Mouse (Mus musculus) heart, adult 2 months (tissue): ENCODE data around the gene Glyr1. TPM values are rescaled to one million over a fixed set of nuclear protein-coding genes. Genes with fewer than 3 reads are reported as not detected.
A peak's percentile ranks its signal among the peaks of the same experiment; 100 is the strongest.

Experiments used
- DNase-seq, 2 experiments: peaks; one replicate each; pipeline ENCODE4 v3.0.0; 2021
- H3K27ac ChIP-seq: fragments of 200-600 bp; 2 replicates; pipeline ENCODE4 v1.8.1; 2022
- H3K27me3 ChIP-seq: fragments of 200-500 bp; 2 replicates; pipeline ENCODE4 v1.6.1; 2012; ENCODE audit warnings: mild to moderate bottlenecking, low read length, inconsistent platforms, mixed read lengths; ENCODE audit not compliant: control insufficient read depth, insufficient read depth
- H3K36me3 ChIP-seq: fragments of 200-500 bp; 2 replicates; pipeline ENCODE4 v1.6.1; 2012; ENCODE audit warnings: low read length, inconsistent platforms; ENCODE audit not compliant: control insufficient read depth, insufficient read depth
- H3K4me1 ChIP-seq: fragments of 200-500 bp; 2 replicates; pipeline ENCODE4 v1.6.1; 2011; ENCODE audit warnings: low read length; ENCODE audit not compliant: control insufficient read depth, insufficient read depth
- H3K4me3 ChIP-seq: fragments of 200-600 bp; 2 replicates; pipeline ENCODE4 v1.8.1; 2022
- H3K79me2 ChIP-seq: fragments of 200-500 bp; replicated peaks from 2 replicates; pipeline ENCODE4 v1.6.1; 2012; ENCODE audit warnings: mild to moderate bottlenecking, inconsistent platforms, low read length, moderate library complexity, mixed read lengths; ENCODE audit not compliant: control insufficient read depth, insufficient read depth
- H3K9ac ChIP-seq: fragments of 200-500 bp; 2 replicates; pipeline ENCODE4 v1.6.1; 2012; ENCODE audit warnings: low read depth, mild to moderate bottlenecking, control low read depth, inconsistent platforms, low read length, mixed read lengths
- CTCF ChIP-seq: fragments of 200-600 bp; IDR thresholded peaks from 2 replicates; pipeline ENCODE4 v1.8.1; 2022; ENCODE audit warnings: antibody characterized with exemption, mild to moderate bottlenecking, moderate library complexity
- EP300 ChIP-seq: fragments of 200-500 bp; IDR thresholded peaks from 2 replicates; pipeline ENCODE4 v1.6.1; 2011; ENCODE audit warnings: low read depth, low read length, control low read depth; ENCODE audit not compliant: insufficient read depth
- POLR2A ChIP-seq: fragments of 200-500 bp; IDR thresholded peaks from 2 replicates; pipeline ENCODE4 v1.6.1; 2011; ENCODE audit warnings: mild to moderate bottlenecking, low read depth, low read length, control low read depth; ENCODE audit not compliant: insufficient read depth
- WGBS: fragments of 180-500 bp; shearing (Covaris S2); methylation state at CpG from one replicate; pipeline ENCODE4 v1.1.7; 2018; 5-methylcytosine and 5-hydroxymethylcytosine counted together
- intact Hi-C: fragments of 180-260 bp; cut with DNase I; formaldehyde crosslinking; loops from one replicate; pipeline ENCODE4 v1.15.1; 2025
- polyA plus RNA-seq: library from polyadenylated mRNA; depleted of rRNA; stranded (reverse); fragments of >200 nt; gene quantifications from 2 replicates; pipeline ENCODE4 v1.2.3, GENCODE M21; 2012
- total RNA-seq, 2 experiments: library from RNA; stranded (reverse); gene quantifications; 2 replicates each; pipeline ENCODE4 v1.2.3; 2021

Glyr1 gene
- total and polyA plus RNA-seq, 3 experiments = 35.9 to 42.9 (median 39.2) TPM

DNA sequence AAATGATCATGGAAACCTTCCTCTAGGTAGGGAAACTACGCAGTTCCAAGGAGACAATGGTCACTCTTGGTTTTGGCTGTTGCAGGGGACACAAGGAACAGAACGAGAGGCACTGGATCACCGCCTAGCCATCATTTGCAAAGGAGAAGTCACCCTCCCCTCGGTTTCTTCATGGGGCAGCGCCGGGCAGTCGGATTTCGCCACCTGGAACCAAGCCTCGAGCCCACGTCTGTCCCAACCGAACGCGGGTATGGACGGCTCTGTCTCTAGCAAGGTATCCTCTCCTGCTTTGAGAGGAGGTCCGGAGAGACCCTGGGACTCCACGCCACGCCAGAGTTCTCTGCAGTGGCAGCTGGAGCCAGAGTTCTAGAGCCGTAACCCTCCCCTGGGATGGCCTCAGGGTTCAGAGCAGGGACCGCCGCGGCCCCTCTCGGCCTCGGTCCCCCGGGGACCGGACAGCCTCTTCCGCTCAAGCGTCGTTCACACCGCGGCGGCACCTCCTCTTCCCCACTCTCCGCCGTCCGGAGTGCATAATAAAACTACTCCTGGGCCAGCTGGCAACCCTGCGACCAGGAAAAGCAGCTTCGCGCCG lies 385 bp downstream of the Glyr1 start:
- H3K9ac ChIP-seq = peak overlapping the region; percentile 85
- under 1% methylated on average over 38 of the region's 38 CpGs for WGBS
- peaks cover 30% of the 10 kb centered on the region for H3K36me3 ChIP-seq
- H3K4me1 ChIP-seq = peaks cover 7% of the 10 kb centered on the region
- peaks cover 5% of the 10 kb centered on the region; the same call in 1 of the 2 replicates for H3K79me2 ChIP-seq
- H3K27me3 ChIP-seq = no peaks in the 10 kb centered on the region
- intact Hi-C loops = loop anchor here (5.0 kb wide), 1 partner anchor 162 kb away; the partner anchor contains the start of gene Mgrn1
- peak overlapping the region; percentile 77 for H3K4me3 ChIP-seq
- no peak for DNase-seq
- H3K27ac ChIP-seq = peak overlapping the region; percentile 96
- no peak for TF ChIP-seq POLR2A
- TF ChIP-seq CTCF = no peak
- TF ChIP-seq EP300 = no peak

DNA sequence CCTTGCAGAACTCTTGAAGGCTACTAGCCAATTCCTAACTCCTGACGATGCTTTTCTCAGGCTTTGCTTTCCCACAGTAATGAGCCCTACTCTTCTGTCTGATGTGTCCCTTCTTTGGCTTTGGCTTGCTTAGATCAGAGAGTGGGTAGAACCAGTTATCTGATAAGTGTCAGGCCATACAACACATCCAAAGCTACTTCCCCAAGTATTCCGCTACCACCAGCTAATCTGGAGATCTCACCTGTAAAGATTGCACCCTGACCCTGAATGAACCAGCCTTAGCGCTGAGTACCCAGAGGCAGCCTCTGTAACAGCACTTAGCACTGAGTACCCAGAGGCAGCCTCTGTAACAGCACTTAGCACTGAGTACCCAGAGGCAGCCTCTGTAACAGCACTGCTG lies 4.3 kb downstream of the Glyr1 start:
- Histone ChIP-seq H3K27me3 (no peaks in the 10 kb centered on the region), H3K79me2 (peaks cover 5% of the 10 kb centered on the region; the same call in 1 of the 2 replicates), H3K36me3 (peaks cover 25% of the 10 kb centered on the region), H3K4me3 (no peak overlapping the region), H3K9ac (no peak overlapping the region), H3K4me1 (peaks cover 3% of the 10 kb centered on the region), H3K27ac (no peak overlapping the region)
- 90% methylated on average over 3 of the region's 3 CpGs for WGBS
- no peak for DNase-seq
- TF ChIP-seq EP300 (no peak), CTCF (no peak), POLR2A (no peak)
- intact Hi-C loops = loop anchor here (5.0 kb wide), 1 partner anchor 158 kb away; the partner anchor contains the start of gene Mgrn1

DNA sequence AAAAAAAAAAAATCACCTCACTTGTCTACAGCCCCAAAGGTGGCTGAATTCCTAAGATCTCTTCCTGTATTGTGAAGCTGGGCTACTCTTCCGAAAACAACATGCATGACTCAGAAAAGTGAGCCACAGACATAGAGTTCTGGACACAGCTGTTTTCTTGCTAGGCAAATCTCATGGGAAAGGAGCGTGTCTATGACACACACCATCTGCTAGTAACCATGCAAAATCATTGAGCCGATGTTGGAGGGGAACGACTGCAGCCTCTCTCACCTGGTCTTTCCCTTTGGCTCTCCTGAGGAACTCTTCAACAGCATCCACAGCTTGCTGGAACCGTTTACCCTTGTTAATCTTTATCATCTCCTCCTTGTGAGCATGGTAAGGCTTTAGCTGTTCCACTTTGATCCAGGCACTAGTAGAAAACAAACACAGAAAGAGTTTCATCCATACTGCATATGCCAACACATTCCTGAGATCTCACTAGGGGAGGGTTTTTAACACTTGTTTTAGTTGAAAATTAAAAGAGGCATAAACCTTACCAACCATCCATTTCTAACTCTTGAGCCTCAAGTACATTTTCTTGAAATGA lies 12.9 kb downstream of the Glyr1 start:
- intact Hi-C loops = no loop called here
- H3K36me3 ChIP-seq = peaks cover 22% of the 10 kb centered on the region
- H3K79me2 ChIP-seq = peaks cover 2% of the 10 kb centered on the region
- no peak overlapping the region for H3K9ac ChIP-seq
- peaks cover 2% of the 10 kb centered on the region for H3K4me1 ChIP-seq
- peak; percentile 43 to 47 for DNase-seq
- H3K27ac ChIP-seq = no peak overlapping the region; the same call in 1 of the 2 replicates
- no peak overlapping the region for H3K4me3 ChIP-seq
- 0 out of 2 replicates have a peak, but pooled peaks have one; percentile 29 for TF ChIP-seq POLR2A
- 0 out of 2 replicates have a peak, but pooled peaks have one; percentile 22 for TF ChIP-seq EP300
- TF ChIP-seq CTCF = no peak
- H3K27me3 ChIP-seq = no peaks in the 10 kb centered on the region
- 70% methylated on average over 5 of the region's 5 CpGs for WGBS

DNA sequence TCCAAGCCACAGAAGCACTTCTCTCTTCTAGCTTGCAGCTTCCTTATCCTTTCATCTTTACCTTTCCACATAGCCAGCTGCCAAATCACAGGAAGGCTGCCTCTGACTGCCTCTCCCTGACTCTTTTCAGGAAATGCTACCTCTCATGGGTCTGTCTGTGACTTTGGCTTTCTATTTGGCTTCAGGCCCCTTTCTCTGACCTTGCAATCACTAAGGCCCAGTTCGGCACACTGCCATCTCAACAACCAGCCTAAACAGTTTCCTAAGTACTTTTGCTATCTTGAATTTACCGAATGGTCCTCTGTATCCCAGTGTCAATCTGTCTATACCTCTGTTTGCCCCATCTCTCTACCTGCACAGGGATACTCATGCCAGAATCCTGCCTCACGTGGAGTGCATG lies 14.1 kb downstream of the Glyr1 start:
- intact Hi-C loops = no loop called here
- Histone ChIP-seq H3K27me3 (no peaks in the 10 kb centered on the region), H3K27ac (no peak overlapping the region), H3K36me3 (peaks cover 25% of the 10 kb centered on the region), H3K79me2 (peaks cover 2% of the 10 kb centered on the region), H3K4me1 (peaks cover 2% of the 10 kb centered on the region), H3K4me3 (no peak overlapping the region), H3K9ac (no peak overlapping the region)
- DNase-seq = no peak
- no peak for TF ChIP-seq EP300
- no peak for TF ChIP-seq CTCF
- no peak for TF ChIP-seq POLR2A
- 89% methylated on average over 3 of the region's 3 CpGs for WGBS

- 52% methylated on average over 2 of the region's 2 CpGs for WGBS
- no peaks in the 10 kb centered on the region for H3K79me2 ChIP-seq
- H3K9ac ChIP-seq = no peak overlapping the region
- H3K27me3 ChIP-seq = no peaks in the 10 kb centered on the region
- intact Hi-C loops = no loop called here
- H3K4me1 ChIP-seq = no peaks in the 10 kb centered on the region
- no peak for TF ChIP-seq CTCF
- no peak for TF ChIP-seq POLR2A
- TF ChIP-seq EP300 = no peak
- H3K36me3 ChIP-seq = peaks cover 15% of the 10 kb centered on the region
- no peak overlapping the region for H3K4me3 ChIP-seq
- no peak overlapping the region for H3K27ac ChIP-seq
- no peak for DNase-seq
Measured at GRCm38 (mm10) chr16:5029847-5030246, 19.8 kb downstream of the Glyr1 start.

GRCm38 (mm10) chr16:5024021-5024420 lies 25.6 kb downstream of the Glyr1 start:
- no peaks in the 10 kb centered on the region for H3K27me3 ChIP-seq
- 91% methylated on average over 3 of the region's 3 CpGs for WGBS
- no peak for DNase-seq
- no peak for TF ChIP-seq EP300
- no peak for TF ChIP-seq POLR2A
- no peak for TF ChIP-seq CTCF
- no peak overlapping the region for H3K9ac ChIP-seq
- no peaks in the 10 kb centered on the region for H3K79me2 ChIP-seq
- no peaks in the 10 kb centered on the region for H3K4me1 ChIP-seq
- H3K4me3 ChIP-seq = no peak overlapping the region
- intact Hi-C loops = no loop called here
- H3K36me3 ChIP-seq = peaks cover 11% of the 10 kb centered on the region
- no peak overlapping the region for H3K27ac ChIP-seq
